Mouse (Mus musculus) heart, embryonic 13.5 days (tissue): ENCODE results near the gene Sparc. TPM values are rescaled to one million over a fixed set of nuclear protein-coding genes. Genes with fewer than 3 reads are reported as not detected.

Experiments
- ATAC-seq: fragments of 200-750 bp; cut with Nextera tagmentation; 2 replicates; pipeline ENCODE4 v1.8.0; 2017; ENCODE audit warnings: moderate TSS enrichment; ENCODE audit not compliant: insufficient number of reproducible peaks, low FRiP score, low TSS enrichment; ENCODE audit errors: extremely low read depth
- H3K27ac ChIP-seq: fragments of 300-500 bp; sonication (generic); replicated peaks from 2 replicates; pipeline ENCODE4 v1.5.1; 2015; ENCODE audit warnings: moderate library complexity, mild to moderate bottlenecking, inconsistent platforms
- H3K27me3 ChIP-seq: fragments of 300-500 bp; sonication (generic); replicated peaks from 2 replicates; pipeline ENCODE4 v1.6.1; 2015; ENCODE audit warnings: mild to moderate bottlenecking, inconsistent platforms
- H3K36me3 ChIP-seq: fragments of 300-500 bp; sonication (generic); 2 replicates; pipeline ENCODE4 v1.6.1; 2015; ENCODE audit warnings: mild to moderate bottlenecking, inconsistent platforms
- H3K4me1 ChIP-seq: fragments of 300-500 bp; sonication (generic); 2 replicates; pipeline ENCODE4 v1.6.1; 2015; ENCODE audit warnings: inconsistent platforms
- H3K4me2 ChIP-seq: fragments of 300-500 bp; sonication (generic); 2 replicates; pipeline ENCODE4 v1.6.1; 2015; ENCODE audit warnings: inconsistent platforms, mild to moderate bottlenecking, moderate library complexity
- H3K4me3 ChIP-seq: fragments of 300-500 bp; sonication (generic); 2 replicates; pipeline ENCODE4 v1.5.1; 2015; ENCODE audit warnings: moderate library complexity, mild to moderate bottlenecking, inconsistent platforms
- H3K9ac ChIP-seq: fragments of 300-500 bp; sonication (generic); 2 replicates; pipeline ENCODE4 v1.6.1; 2015; ENCODE audit warnings: inconsistent platforms, mild to moderate bottlenecking, moderate library complexity
- H3K9me3 ChIP-seq: fragments of 300-500 bp; sonication (generic); 2 replicates; pipeline ENCODE4 v1.6.1; 2016; ENCODE audit warnings: inconsistent platforms
- WGBS: fragments of 180-500 bp; shearing (Covaris S2); methylation state at CpG from one replicate; pipeline ENCODE4 v1.1.7; 2015; ENCODE audit warnings: mixed read lengths; 5-methylcytosine and 5-hydroxymethylcytosine counted together
- polyA plus RNA-seq: library from polyadenylated mRNA; unstranded; fragments of >200 nt; fragmentation: Nextera tagmentation; extraction: Ambion mirVana; gene quantifications from 2 replicates; pipeline ENCODE4 v1.2.1, GENCODE M21; 2015

Gene Sparc
- polyA plus RNA-seq, 1 experiment from 2014 or later: 1,654 TPM

DNA sequence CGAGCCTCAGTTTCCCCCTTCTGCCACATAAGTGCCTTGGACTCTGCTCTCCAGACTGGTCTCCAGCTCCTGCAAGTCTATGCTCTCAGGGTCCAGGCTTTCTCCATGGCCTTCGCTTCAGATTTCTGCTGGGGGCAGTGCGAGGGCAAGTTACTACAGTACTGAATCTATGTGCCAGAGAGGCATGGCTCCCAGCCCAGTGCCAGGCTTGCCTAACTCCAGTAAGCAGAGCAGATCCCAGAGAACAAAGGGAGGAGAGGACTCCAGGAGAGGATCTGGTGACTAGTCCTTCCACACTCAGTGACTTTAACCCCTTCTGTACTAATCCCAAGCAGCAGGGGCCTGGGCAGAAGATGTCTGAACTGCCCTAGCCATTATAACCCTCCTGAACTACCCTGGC lies 58.3 kb downstream of the Sparc start:
- H3K27ac ChIP-seq: no peak overlapping the region
- no peaks in the 10 kb centered on the region for H3K36me3 ChIP-seq
- no peaks in the 10 kb centered on the region for H3K9me3 ChIP-seq
- no peak overlapping the region for H3K9ac ChIP-seq
- peaks cover 14% of the 10 kb centered on the region for H3K4me1 ChIP-seq
- 82% methylated on average over 3 of the region's 3 CpGs for WGBS
- 0 out of 2 replicates have a peak, but pooled peaks cover 3% of the 10 kb centered on the region for H3K27me3 ChIP-seq
- H3K4me3 ChIP-seq: no peak overlapping the region
- ATAC-seq: no peak
- H3K4me2 ChIP-seq: no peak overlapping the region

GRCm38 (mm10) chr11:55358094-55358783 lies 64.7 kb downstream of the Sparc start:
- H3K9me3 ChIP-seq: no peaks in the 10 kb centered on the region
- no peak for ATAC-seq
- WGBS: 46% methylated on average over 15 of the region's 15 CpGs
- no peak overlapping the region; the same call in 1 of the 2 replicates for H3K9ac ChIP-seq
- H3K27ac ChIP-seq: no peak overlapping the region
- H3K4me2 ChIP-seq: peak overlapping the region; percentile 39
- H3K4me3 ChIP-seq: no peak overlapping the region
- H3K4me1 ChIP-seq: peaks cover 6% of the 10 kb centered on the region
- no peaks in the 10 kb centered on the region for H3K27me3 ChIP-seq
- no peaks in the 10 kb centered on the region for H3K36me3 ChIP-seq

DNA sequence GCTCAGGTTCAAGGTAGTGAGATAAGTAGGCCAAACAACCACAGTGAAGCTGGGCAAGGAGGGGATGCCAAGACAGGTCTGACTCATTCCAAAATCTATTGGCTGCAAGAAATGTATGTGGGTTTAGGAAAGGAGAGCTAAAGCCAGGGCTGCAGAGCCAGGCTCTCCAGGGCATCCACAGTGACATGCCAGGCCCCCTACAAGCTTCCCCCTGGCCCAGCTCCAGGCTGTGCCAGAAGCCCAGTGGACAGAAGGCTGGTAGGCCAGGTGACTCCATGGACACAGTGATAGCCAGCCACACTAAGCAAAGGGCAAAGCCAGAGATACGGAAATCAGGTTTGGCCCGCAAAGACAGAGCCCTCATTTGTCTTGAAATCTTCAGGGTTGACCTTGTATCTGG lies 66.1 kb downstream of the Sparc start:
- Histone ChIP-seq H3K4me3 (no peak overlapping the region), H3K4me1 (peaks cover 6% of the 10 kb centered on the region), H3K4me2 (no peak overlapping the region), H3K9me3 (no peaks in the 10 kb centered on the region), H3K27me3 (no peaks in the 10 kb centered on the region), H3K36me3 (no peaks in the 10 kb centered on the region), H3K27ac (no peak overlapping the region), H3K9ac (no peak overlapping the region)
- no peak for ATAC-seq
- WGBS: 76% methylated on average over 2 of the region's 2 CpGs

Other genes with a start within 250 kb of the Sparc start
- 2.9 and 4.3 TPM in 2 replicates for gene Slc36a2, start 238.1 kb downstream of the Sparc start, polyA plus RNA-seq
- gene Slc36a1, start 218.8 kb downstream of the Sparc start, polyA plus RNA-seq: 0.88 and 1.0 TPM in 2 replicates
- gene Fat2, start 86.6 kb downstream of the Sparc start, polyA plus RNA-seq: 0.01 TPM in 1 of 2 replicates, not detected in the other
- 283 and 302 TPM in 2 replicates for gene Atox1, start 38.1 kb upstream of the Sparc start, polyA plus RNA-seq
- gene G3bp1, start 46.5 kb upstream of the Sparc start, polyA plus RNA-seq: 111 and 113 TPM in 2 replicates
- gene Glra1, start 185.0 kb upstream of the Sparc start, polyA plus RNA-seq: not detected in 2 replicates